Mouse (Mus musculus) T-helper 1 cell (primary cell): ENCODE measurements around the gene Yars.

Experiments used
- in situ Hi-C: fragments of 300-600 bp; cut with MboI, MseI; formaldehyde crosslinking; loops from one replicate; pipeline ENCODE4 v1.15.1; 2025; ENCODE audit warnings: high pct_unique_total_duplicates

The Yars gene

DNA sequence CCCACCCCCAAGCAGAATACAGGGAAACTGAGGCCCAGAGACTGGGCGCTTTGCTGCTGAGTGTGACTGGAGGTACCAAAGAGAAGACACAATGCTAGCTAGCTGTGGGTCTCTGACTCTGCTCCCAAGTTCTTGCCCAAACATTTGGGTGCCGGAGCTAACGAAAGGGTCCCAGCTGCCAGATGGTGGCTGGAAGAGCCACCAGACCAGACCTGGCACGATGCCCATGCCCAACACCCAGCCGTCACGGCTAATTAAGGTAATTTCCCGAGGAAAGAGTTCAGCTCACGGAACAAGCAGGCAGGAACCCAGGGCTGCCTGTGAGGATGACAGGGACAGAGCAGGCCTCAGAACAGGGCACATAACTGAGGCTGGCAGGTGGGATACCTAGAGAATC, 38.4 kb downstream of the Yars start:
- in situ Hi-C loops = no loop called here

DNA sequence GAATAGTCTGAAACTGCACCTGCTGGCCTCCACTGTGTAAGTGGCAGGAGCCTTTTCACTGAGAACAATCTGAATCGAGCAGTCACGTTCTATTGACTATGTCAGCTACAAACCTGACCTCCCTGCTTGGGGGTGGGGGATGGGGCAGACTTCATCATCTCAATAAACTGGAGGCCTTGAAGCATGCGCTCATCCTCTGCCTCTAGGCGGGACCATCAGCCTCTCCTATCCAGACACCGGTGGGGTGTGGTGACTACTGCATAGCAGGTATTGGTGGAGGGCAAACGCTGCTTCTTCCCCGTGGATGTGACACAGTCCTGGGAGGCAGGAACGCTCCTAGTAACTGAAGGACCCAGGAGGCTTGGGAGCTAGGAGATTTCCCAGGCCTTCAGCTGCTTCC, 41.4 kb downstream of the Yars start:
- in situ Hi-C loops = no loop called here

DNA sequence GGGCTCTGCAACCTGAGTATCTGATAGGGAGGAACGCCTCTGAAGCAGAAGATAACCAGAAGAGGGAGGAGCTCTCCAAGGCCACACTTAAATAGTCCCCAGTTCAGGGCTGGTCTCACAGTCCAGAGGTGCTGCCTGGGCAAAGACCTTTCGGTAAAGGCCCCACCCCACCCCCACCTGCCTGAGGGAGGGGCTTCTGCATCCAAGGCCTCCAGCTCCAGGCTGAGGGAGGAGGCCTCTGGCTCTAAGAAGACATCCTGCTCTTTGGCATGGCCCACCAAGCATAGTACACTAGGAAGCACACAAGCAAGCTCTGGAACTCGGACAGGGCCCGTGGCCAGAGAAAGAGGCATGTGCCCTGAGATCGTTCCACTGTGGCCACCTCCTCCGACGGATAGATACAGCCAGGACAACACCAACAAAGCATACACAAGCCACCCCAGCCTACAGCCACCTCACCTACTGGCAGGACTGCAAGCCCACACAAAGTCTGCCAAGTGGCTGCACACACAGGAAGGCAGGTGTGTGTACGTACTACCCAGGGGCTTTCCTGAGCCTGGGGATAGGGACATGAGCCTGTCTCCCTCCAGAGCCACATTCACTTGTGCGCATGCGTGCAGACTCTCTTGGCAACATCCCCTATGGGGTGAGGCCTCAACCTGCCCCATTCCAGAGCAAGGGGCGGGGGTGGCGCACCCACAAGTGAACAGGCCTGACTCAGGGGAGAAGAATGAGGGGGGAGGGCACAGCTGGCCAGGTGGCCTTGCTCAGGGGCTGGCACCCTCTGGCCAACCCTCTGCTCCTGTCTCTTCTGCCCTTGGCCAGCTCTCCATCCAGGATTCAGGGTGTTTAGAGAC, 42.3 kb downstream of the Yars start:
- in situ Hi-C loops = no loop called here

DNA sequence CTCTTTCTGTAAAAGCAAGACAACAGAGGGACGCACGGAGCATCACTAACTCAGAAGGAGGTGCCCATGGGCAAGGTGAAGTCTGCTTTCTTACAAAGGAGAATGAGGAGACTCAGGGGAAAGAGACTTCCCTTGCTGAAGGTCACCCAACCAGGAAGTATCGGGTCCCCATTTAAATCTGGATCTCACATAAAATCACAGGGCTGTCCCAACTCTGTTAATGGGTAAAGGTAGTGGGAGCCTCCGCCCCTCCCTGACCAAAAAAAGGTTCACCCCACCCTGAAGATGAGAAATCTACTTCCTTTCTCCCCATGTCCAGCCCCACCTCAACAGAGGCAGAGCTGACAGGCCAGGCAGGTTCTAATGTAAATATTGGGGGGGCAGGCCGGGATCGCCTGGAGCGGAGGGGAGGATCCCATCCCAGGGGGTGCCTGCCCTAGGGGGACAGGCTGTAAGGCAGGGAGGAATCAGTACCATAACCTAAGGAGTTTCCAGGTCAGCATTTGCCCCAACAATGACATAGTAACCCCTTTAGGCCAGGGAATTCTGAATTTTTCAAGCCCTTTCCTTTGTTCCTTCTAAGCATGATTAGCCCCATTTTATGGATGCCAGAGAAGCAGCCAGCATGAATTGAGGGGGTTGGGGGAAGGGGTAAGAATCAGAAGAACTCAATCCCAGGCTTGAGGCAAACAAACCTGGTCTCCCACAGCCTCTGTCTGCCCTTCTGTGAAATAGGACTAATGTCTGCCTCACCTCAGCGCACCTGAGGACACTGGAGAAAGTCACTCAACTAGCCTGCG, 43.2 kb downstream of the Yars start:
- in situ Hi-C loops = no loop called here

DNA sequence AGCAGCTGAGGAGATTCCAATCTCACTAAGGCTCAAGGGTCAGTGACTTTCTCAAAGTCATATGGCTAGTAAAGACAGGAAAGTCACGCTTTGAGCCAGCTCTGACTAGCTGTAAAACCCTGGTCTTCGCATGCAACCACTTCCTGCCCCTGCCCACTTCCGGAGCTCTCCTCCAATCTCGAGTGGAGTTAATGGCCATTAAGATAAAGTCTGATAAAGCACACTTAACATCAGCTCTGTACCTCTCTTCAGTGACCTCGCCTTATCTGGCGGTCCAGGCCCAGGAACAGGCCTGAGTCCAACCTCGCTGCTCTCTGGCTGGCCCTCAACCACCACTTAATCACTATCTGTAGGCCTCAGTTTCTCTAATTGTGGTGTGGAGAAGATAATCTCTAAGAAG, 44.9 kb downstream of the Yars start:
- in situ Hi-C loops = no loop called here

DNA sequence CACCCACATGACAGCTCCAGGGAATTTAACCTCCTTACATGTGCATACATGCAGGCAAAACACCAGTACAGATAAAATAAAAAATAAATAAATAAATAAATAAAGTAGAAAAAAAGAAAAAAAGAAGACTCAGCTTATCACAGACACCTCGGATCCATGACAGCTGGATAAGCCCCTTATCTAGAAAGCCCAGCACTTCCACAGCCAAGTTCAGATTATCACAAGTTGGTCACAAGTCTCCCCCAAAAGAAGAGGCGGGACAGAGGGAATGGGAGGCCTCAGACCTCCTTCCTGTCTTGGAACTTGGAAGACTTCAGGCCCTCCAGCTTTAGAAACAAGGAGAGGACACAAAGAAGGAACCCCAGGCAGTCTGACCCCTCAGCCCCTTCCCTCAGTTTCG, 45.6 kb downstream of the Yars start:
- in situ Hi-C loops = no loop called here

DNA sequence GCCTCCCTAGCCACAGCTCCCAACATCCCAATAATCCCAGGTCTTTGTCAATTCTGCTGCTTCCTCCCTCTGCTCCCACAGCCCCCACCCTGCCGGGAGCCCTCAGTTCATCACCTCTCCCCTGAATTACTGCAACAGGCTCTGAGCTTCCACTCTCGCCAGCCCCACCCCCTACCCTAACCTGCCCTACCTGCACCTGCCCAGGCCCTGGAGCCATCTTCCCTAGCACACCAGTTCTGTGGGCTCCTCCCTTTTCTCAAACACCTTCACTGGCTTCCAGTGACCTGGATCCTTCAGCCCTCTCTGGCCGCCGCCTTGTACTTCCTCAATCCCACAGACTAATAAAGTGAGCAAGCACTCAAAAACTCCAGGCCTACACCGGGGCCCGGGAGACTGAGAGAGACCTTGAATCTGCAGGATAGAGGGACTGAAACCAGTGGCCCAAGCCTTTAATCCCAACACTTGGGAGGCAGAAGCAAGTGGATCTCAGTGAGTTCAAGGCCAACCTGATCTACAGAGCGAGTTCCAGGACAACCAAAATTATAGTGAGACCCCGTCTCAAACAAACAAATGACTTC, 46.8 kb downstream of the Yars start:
- in situ Hi-C loops = no loop called here

DNA sequence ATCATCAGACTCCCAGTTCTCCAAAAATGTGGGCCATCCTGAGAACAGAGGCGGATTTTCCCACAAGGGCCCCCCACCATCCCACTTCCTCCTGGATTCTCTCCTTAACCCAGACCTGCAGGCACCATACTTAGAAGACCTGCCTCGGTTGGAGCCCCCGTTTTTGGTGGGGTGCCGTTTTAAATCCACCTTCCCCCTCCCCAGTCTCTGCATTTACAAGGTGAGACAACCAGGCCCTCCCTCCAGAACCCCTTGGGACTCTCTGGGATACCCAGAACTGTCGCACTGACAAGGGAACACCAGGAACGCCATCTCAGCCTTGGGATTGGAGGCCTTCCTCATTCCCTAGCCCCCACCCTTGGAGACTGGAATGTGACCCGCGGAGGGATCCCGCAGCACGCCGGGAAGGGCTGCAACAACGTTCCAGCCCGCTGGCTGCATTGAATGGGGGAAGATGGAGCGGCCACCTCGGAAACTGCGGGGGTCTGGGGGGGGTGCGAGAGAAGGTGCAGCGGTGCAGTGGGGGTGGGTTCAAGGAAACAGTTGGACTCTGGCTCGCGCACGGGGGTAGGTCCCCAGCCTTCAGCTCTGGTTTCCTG, 48.4 kb downstream of the Yars start:
- in situ Hi-C loops = no loop called here

DNA sequence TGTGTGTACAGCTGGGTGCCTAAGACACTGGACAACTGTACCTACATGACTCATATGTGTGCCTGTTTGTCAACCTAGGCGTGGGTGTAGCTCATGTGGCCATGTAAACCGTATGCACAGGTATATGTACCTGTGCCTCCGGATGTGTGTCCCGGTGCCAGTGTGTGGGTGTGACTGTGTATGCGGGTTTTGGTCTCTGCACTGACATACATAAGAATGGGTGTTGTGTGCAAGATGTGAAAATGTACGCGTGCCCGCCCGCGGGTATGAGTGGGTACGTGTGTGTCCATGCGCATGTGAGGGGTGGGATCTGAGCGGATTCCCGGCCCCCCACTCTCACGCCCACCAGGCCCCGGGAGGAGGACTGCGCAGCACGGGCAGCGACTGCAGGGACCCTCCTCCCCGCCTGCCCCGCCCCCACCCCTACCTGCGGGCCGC, 49.0 kb downstream of the Yars start:
- in situ Hi-C loops = no loop called here

DNA sequence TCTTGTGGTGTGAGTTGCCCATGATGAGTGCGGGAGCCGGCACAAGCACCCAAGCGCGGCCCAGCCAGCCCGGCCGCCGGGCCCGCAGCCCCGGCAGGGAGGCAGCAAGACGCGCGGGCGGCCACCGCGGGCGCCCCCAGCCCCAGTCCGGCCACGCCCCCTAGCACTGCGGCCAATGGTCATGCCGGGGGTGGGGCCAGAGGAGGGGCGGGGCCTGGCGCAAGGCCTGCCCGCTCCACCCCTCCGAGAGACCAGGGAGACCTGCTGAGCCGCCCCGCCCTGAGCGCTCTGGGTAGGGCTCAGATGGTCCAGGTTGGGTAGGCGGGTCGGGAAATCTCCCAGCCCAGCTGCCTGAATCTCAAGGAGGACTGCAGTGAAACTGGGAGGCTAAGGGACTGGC, 49.5 kb downstream of the Yars start:
- in situ Hi-C loops = no loop called here

DNA sequence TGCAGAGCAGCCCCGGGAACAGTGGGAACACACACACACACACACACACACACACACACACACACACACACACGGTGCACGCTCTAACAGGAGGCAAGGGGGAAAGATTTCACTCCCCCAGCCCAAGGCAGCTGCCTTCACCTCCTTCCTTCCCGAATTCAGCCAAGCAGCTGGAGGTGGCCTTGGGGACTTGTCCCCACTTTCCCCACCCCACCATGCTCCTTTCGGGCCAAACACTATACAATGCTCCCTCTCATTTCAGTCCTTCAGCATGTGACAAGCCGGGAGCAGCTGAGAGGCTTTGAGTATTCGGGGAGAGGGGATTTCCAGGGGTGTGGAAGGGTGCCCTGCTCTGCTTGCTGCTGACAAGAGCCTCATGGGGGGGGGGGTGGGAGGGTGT, 52.3 kb downstream of the Yars start:
- in situ Hi-C loops = loop anchor here (10.0 kb wide), 1 partner anchor 1403 kb away; no protein-coding TSS in a partner anchor

DNA sequence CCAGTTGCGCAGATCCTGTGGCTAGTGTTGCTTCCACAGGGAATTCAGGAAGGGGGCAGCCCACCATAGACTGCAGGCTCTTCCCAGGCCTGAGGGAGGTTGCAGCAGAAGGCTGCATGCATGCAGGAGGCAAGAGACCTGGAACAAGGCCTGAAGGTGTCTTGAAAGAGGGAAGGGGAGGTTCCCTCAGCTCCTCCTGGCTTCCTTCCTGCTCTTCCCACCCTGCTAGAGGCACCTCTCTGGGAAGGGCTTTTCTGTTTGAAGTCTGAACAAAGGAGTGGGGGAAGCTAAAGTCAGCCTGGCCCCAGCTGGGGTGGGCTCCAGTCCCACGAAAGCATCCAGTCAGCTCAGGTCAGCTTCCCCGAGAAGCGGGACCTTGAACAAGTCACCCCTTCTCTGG, 52.8 kb downstream of the Yars start:
- in situ Hi-C loops = loop anchor here (10.0 kb wide), 1 partner anchor 1402 kb away; no protein-coding TSS in a partner anchor

DNA sequence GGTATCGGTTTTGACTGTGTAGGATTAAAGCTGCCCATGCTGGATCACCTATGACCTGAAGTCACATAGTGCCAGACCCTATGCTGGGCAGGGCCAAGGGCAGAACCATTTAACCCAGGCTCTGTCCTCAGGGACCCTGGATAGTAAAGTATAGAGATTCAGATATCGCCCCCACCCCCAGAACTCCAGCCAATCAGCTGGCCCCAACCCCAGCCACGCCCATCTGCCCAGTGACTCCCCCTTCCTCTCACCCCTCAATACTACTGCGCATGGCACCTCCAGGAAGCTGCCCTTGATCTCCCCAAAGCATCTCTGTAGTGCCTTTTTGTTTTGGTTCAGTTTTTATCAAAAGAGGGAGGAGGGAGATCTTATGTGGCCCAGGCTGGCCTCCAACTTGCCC, 53.2 kb downstream of the Yars start:
- in situ Hi-C loops = loop anchor here (10.0 kb wide), 1 partner anchor 1402 kb away; no protein-coding TSS in a partner anchor

DNA sequence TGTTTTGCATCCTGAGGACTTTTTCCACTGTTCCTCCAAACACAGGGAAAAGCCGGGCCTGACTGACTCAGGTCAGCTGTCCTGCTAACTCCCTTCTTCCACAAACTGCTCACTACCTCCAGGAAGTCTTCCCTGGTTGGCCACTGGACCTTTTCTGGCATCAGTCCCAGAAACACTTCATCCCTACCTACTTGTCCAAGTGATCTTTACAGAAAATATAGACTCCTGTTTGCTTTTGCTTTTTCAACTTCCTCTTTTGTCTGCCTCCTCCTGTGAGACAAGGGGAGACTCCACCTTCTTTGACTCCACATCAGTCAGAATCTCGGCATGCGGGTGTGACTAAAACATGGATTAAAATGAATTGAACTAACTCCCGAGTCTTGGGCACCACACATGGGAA, 55.2 kb downstream of the Yars start:
- in situ Hi-C loops = loop anchor here (10.0 kb wide), 1 partner anchor 1400 kb away; no protein-coding TSS in a partner anchor

DNA sequence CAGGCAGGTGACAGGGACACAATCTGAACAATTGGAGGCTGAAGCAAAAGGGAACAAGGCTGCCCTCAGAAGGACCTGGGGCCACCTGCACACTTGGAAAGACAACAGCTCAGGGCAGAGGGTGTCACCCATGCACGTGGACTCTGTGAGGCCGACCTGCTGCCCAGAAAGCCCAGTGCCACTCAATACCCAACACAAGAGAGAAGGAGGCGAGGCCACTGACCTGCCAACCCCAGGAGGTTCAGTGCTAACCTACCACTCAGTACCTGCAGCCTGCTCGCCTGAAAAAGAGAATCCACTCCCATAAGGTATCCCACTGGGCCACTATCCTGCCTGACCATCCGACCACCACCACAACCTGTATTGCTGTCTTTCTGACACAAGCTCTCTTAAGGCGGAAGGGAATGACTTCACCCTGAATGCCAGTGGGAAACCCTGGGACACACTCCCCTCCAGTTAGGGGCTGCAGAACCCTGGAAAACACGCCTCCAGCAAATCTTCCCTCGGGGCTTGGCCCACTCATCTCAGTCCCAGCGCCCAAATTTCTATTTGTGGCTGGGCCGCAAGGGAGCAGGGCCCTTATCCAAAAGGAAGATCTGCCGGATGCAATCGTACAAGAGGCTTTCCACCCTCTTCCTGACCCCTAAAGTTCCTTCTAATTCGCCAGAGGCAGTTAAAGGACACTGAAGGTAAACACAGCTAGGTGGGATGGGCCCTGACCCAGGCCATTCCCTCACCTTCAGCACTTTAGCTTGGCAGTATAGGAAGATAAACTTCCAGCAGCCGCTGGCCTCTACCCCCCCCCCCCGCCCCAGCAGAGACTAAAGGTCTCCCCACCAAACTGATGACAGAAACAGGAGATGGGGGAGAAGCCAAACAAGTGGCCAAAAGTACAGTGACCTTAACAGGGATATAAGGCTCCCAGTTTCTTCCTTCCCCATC, 57.1 kb downstream of the Yars start:
- in situ Hi-C loops = loop anchor here (10.0 kb wide), 1 partner anchor 1398 kb away; no protein-coding TSS in a partner anchor

DNA sequence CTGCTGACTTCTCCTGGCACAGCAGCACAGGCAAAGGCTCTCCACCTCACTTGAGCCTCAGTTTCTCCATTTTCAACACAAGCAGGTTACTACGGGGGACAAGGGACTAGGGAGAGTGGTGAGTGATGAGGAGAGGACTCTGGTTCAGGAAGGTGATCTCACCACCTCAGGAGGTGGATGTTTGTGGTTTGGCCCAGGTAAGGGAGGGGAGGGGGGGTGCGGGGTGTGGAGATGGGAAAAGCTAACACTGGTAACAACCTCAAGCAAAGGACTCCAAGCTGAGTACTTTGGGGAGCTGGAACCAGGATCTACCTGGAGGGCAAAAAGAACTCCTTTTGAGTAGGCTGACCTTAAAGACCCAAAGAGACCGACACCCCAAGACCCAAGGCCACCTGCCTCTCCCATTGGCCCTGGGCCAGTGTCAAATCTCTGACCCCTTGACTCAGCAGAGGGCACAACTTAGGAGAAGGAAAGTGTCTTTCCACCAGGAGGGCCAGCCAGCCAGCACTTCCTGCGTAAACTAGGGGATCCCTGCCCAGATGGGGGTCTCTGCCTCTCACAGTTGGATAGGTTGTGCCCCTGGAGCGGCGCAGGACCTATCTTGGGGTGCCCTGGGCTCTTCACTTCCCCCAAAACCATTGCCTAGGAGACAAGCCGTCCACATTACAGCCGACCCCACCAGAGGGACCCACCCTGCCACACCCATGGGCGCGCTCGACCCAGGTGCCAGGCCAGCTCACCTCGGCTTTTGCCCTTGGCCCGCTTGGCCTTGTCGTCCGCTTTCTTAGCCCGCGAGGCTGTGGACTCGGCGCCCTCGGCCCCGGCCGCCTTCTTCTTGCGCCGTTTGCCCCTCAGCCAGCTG, 58.1 kb downstream of the Yars start:
- in situ Hi-C loops = loop anchor here (10.0 kb wide), 1 partner anchor 1397 kb away; no protein-coding TSS in a partner anchor

DNA sequence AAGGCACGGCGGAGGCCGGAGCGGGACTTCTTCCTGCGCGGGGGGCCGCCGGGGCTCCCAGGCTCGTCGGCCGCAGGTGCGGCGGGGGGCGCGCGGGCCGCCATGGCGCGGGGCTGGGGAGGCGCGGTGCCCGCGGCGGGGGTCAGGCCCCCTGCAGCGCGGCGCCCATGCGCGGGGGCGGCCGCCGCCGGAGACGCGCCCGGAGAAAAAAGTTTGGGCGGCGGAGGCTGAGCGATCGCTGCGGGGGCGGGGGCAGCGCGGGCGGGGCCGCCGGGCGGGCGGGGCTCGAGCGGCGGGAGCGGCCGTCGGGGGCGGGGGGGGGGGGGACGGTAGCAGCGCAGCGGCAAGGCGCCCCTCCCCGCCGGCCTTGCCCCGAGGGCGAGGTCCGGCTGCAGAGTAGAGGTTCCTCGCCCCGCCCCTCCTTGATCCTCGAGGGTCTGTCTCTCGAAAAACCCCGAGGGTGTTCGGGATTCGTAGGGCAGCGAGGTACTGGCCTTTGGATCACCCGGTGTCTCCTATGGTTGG, 58.7 kb downstream of the Yars start:
- in situ Hi-C loops = loop anchor here (10.0 kb wide), 1 partner anchor 1396 kb away; no protein-coding TSS in a partner anchor

DNA sequence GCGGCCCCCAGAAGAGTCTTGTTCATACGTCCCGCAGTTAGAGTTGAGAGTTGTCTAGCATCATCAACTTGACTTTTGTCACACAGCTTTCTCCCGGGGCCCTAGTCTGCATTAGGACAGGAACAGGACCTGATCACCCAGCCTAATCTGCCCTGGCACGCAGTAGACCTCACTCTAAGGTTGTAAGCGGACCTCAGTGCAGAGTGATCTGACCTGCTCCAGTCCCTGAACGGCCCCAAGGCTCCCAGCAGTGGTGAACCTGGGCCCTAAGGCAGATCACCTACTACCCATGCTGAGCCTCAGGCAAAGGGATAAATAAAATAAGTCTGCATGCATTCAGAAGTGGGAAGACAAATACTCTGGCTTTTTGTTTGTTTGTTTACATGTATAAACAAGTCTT, 59.7 kb downstream of the Yars start:
- in situ Hi-C loops = loop anchor here (10.0 kb wide), 1 partner anchor 1396 kb away; no protein-coding TSS in a partner anchor
